Mouse (Mus musculus) left cerebral cortex, postnatal 10 days (tissue): Measurements from ENCODE around the gene Lhpp. TPM values are rescaled to one million over a fixed set of nuclear protein-coding genes. Genes with fewer than 3 reads are reported as not detected.

ENCODE experiments used
- DNase-seq, 2 experiments: peaks; one replicate each; pipeline ENCODE4 v3.0.0; 2021 to 2022; ENCODE audit warnings: low spot score in 2 of 2, mixed read lengths in 1 of 2; ENCODE audit errors: extremely low spot score in 1 of 2
- intact Hi-C: fragments of 180-260 bp; cut with DNase I; formaldehyde crosslinking; loops from one replicate; pipeline ENCODE4 v1.15.1; 2025
- total RNA-seq, 2 experiments: library from RNA; stranded (reverse); gene quantifications; 2 replicates each; pipeline ENCODE4 v1.2.3; 2021

The Lhpp gene
- total RNA-seq, 2 experiments from 2014 or later: 28.6 to 31.6 TPM

- DNase-seq: peak in 1 of 2 experiments; percentile 31
- intact Hi-C loops: loop anchor here (5.0 kb wide), 1 partner anchor 41 kb away; no protein-coding TSS in a partner anchor
These were observed 13.7 kb upstream of the Lhpp start for GRCm38 (mm10) chr7:132596557-132597250.

DNA sequence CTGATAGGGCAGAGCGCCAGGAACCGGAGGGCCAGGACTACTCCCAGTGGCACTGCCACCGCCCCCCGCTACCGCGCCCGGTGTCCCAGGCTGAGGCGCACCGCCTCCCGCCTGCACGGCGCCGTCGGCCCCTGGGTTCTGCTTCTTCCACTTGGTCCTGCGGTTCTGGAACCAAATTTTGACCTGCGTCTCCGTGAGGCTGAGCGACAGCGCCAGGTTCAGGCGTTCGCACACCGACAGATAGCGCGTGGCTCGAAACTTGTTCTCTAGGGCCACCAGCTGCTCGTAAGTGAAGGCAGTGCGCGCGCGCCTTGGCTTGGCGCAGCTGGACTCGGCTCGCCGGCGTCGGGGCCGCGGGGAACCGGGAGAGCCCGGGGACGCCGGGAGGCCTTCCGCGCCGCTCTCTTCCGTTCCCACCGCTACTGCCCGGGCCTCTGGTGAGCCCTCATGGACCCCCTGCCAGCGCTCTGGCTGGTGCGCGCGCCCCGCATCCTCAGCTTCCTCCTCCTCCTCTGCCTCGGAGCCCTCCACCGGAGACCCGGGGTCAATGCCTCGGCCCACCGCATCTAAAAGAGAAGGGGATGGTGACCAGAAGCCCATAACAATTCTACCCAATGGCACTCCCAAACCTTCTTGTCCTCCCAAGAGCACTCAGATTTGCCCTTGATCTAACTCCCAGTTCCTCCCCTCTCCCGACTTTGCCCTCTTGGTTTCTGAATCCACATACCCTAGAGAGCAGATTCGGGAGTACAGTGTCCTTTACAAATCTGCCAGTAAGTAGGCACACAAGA is 13.0 kb upstream of the Lhpp start:
- DNase-seq: peak in 1 of 2 experiments; percentile 41
- intact Hi-C loops: loop anchor here (5.0 kb wide), 1 partner anchor 40 kb away; no protein-coding TSS in a partner anchor

- peak in 1 of 2 experiments; percentile 42 for DNase-seq
- intact Hi-C loops: loop anchor here (5.0 kb wide), 1 partner anchor 38 kb away; no protein-coding TSS in a partner anchor
These were observed 11.1 kb upstream of the Lhpp start, which contains the start of gene Nkx1-2 for GRCm38 (mm10) chr7:132599071-132599975. TSS of gene Nkx1-2 (minus strand) at chr7:132599637.

- DNase-seq: no peak
- intact Hi-C loops: no loop called here
These were observed 10.4 kb upstream of the Lhpp start for GRCm38 (mm10) chr7:132600026-132600425.

DNA sequence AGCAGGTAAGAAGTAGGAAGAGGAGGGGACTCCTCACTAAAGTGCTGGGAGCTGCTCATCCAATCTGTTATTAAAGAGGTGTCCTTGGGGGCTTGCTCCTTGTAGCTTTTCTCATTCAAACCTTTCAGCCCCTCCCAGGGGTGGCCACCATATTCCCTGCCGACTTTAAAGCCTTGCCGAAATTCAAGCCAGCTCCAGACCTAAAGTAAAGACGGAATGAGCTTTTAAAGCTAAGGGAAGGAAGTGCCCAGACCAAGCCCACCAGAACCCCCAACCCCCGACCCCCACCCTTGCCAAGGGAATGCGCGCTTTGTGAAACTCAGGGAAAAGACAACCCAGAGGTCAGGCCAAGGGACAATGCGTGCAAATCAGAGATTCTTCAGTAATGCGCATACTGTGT is 9.5 kb upstream of the Lhpp start:
- intact Hi-C loops: no loop called here
- DNase-seq: no peak

- intact Hi-C loops: no loop called here
- no peak for DNase-seq
These were observed 5.7 kb upstream of the Lhpp start for GRCm38 (mm10) chr7:132604720-132605119.

DNA sequence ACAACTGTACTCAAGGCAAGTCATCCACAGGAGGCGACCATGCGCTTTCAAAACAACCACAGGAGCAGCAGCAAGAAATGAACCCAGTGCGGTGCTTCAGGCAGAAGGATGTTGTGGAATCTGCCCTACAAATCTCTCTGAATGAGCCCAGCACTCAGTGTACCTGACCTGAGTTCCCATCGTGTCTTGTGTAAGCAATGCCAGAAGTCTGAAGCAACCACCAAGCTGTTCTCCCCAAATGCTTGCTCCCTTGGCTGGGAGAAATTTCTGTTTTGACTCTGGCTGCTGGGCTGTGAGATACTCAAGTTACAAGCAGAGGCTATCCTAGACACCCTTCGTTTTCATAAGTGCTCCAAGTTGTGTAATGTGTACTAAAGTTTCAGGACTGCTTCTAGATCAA is 4.7 kb upstream of the Lhpp start:
- intact Hi-C loops: no loop called here
- DNase-seq: no peak

DNA sequence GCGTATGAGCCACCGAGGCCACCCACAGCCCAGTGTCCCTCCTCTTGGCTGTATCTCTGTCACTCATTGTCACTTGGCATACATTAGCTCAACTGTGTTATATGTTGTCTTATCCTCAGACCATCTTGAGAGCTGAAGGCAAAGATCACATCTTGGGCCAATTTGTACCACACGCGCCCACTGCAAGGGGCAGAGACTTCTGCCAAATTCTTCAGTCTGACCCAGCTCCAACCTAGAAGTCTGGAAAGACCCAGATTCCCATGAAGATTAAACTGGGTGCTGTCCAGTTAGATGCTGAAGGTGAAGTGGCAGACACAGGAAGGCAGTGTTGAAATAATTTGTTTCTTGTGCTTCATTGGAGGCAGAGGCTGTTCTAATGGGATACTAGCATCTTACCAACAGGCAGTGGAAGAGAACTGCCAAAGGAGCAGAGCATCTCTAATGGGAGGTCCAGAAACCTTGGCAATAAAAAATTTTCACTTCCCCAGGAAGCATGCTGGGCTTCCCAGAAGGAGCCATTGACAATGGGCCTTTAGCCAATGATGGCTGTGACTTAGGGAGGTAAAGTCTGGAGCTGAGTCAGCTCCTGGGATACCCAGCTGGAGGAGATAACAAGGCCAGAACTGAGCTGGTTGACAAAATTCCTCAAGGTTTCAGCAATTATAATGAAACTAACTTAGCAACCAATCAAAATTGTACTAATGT is 2.0 kb upstream of the Lhpp start:
- DNase-seq: no peak
- intact Hi-C loops: no loop called here

DNA sequence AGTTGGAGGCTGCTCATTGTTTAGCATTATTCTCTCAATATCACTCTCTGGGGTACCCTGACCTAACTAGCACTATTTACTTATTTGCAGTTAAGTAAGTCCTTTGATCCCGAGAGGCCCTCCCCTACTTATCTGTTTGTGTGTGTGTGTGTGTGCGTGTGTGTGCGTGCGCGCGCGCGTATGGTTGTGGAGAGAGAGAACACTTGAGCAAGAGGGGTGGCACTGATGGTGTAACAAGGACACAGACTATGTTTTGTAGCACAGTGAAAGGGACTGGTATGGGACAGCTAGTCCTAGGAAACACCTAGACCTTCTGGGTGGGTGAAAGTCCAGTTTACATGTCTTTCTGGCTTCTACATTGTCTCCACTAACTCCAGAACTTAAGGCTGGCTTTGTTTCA is 1.1 kb downstream of the Lhpp start:
- intact Hi-C loops: no loop called here
- DNase-seq: no peak

DNA sequence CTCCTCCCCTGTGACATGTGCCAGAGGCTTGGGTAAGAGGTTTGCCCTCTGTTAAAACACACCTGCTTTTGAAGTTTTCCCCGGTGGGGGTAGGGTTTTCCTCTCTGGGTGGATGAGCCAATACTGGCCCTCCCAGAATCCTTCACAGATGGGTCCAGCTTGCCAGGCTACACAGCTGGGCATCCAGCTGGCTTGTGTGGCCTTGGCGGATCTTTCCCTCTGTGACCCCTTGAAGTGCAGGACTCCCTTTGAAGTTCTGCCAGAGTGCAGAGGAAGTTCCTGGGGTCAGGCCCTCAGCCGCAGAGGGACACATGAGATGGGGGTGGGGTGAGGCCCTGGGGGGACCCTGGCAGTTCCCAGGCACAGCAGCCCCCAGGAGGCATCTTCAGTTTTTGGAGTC is 4.9 kb downstream of the Lhpp start:
- DNase-seq: peak in 1 of 2 experiments; percentile 71
- intact Hi-C loops: no loop called here

DNA sequence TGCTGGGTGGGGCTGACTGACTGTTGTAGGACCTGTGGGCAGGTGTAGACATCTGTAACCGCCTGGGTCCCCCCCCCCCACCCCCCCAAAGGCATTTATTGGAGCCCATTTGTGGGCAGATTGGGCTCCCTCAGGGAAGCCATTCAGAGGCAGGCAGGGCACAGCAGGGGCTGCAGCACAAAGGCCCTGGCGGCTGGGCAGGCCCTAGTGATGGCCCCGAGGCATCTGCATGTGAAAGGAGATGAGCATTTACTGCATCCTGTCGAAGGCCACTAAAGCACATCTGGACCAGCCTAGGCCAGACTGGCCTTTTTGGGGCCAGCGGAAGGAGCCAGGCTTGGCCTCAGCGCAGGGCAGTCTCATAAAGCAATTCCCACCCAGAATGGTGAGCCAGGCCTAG is 6.0 kb downstream of the Lhpp start:
- no peak for DNase-seq
- intact Hi-C loops: no loop called here

DNA sequence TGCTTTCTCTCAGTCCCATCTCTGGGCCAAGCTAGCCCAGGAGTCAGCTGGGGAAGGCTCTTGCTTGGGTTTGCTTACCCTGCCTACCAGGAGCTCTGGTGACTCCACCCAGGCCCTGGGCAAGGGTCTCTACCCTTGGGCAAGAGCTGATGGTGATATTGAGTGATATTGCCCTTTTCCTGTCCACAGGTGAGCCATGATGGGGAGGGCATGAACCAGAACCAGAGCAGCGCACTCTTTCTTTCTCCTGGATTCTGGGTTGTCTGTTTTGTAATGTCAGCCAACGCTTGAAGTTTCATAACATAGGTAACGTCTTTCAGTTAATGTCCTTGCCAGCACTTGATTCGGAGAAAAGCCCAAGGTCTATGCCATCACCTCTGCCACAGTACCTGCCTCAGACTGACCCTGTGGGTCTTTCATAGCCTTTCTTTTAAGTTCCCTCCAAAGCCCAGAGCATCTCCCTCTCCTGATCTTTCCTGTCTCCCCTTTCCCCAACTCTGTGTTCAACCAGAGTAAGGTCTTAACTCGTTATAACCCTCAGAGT is 6.7 kb downstream of the Lhpp start:
- intact Hi-C loops: no loop called here
- DNase-seq: no peak

- no peak for DNase-seq
- intact Hi-C loops: no loop called here
These were observed 9.1 kb downstream of the Lhpp start for GRCm38 (mm10) chr7:132619549-132619948.

DNA sequence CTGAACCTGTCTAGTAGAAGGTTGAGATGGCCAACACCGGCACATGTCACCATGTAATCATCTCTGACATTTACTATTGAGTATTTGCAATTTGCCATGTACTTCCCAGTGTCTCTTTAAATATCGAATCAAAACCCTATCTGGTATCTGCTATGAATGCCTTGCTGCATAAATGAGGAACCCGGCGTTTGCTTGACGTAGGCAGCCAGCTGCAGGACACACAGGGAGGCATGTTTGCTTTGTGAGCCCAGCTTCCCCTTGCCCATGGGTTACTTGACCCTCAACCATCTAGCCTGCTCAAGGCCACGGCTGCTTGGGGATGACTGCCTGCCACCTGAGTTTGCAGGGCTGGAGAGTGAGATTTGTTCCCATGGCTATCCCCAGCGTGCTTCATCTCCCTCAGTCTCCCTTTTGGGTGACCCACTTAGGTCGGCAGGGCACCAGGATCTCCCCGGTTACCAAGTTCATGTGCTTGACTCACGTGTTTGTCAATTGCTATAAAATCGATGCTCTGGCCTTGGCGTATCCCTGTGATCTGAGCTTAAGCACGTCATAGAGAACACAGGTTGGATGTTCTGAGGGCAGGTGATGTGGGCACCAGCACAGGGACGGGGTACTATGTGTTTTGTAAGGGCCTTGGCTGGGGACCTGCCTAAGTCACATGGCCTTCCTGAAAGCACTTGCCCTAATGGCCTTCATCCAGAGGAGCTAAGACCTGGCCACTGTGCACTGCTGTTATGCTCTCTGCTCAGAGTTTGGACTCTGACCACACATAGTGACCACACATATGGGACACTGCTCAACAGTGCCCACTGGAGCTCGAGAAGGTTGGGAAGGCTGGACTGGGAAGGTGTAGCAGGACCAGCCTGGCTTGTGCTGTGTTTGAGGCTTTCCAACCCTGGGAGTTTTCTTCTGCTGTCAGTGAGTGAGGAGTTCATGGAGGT is 9.8 kb downstream of the Lhpp start:
- intact Hi-C loops: no loop called here
- no peak for DNase-seq

DNA sequence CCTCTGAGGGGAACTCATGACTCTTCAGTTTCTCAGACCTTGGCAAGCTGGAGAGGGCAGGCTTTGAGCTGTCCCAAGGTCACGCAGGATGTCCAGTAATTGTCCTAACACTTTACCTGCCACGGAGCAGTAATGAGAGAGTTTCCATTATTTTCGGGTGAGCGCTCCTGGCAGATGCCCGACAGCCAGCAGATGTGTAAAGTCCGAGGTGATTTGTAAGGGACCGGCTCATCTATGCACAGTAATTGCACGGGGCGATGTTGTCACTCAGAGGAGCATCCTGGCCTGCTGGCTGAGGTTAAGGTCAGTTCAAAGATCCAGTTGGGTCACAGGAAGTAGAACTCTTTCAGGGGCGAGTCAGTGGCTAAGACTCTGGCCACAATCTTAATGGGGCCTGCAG is 13.7 kb downstream of the Lhpp start:
- no peak for DNase-seq
- intact Hi-C loops: no loop called here

- no peak for DNase-seq
- intact Hi-C loops: no loop called here
These were observed 15.7 kb downstream of the Lhpp start for GRCm38 (mm10) chr7:132626174-132626573.

DNA sequence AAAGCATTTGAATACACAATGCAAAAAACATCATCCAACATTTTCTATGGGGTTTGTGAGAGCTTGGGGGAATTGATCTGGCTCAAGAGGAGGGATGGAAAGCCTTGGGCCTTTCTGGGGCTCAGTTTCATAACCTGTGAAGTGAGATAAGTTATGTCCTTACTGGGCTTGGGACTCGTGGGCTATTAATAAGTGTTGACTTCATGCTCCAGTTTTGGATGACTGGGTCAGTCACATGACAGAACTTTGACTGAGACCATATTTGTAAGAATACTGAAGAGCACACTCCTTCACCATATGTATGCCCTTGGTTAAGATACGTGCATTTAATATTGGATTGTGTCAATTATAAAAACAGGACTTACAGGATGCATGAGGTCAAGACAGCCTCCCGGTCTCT is 17.0 kb downstream of the Lhpp start:
- intact Hi-C loops: no loop called here
- DNase-seq: no peak
